Mouse (Mus musculus) neural tube, embryonic 15.5 days (tissue): ENCODE results near the gene Tmc1. TPM values are rescaled to one million over a fixed set of nuclear protein-coding genes. Genes with fewer than 3 reads are reported as not detected.

ENCODE experiments used
- polyA plus RNA-seq: library from polyadenylated mRNA; unstranded; fragments of >200 nt; fragmentation: Nextera tagmentation; extraction: Ambion mirVana; gene quantifications from 2 replicates; pipeline ENCODE4 v1.2.1, GENCODE M21; 2015

Tmc1 gene
- polyA plus RNA-seq, 1 experiment from 2014 or later, result 0.06 TPM

Other genes starting within 250 kb of the Tmc1 start
- 2.3 and 2.7 TPM in 2 replicates for gene Aldh1a7, start 226.6 kb downstream of the Tmc1 start, polyA plus RNA-seq